ENCODE assay signal across 13 mouse cellular contexts in the genomic region with DNA sequence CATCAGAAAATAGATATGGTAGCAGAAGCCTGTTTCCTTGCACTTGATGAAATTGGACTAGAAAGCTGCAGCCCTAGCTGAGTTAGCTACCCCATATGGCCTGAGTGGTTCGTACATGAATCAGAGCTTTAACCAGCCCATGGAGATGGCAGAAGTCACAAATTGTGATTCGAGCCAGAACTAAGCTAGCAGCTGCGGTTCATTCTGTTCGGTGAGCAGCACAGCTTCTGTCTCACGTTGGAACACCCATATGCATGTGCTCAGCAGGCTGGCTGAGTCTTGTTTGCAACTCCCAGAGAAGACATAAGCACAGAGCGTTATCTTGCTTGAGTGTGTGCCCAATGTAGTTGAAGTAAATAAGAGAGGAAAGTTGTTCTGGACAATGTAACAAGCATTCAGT. TPM values are rescaled to one million over a fixed set of nuclear protein-coding genes. Genes with fewer than 3 reads are reported as not detected.
DNase-seq lines count a peak whose midpoint lies in the region.
"Had no signal": no experiment of that assay in that cellular context is flagged by ENCODE, and none has a peak within 500 bp of the region (broad histone marks: within the 10 kb centered on the region; RNA-seq: fewer than 3 reads in every experiment).

No protein-coding gene starts in this region.

- DNase-seq in heart, adult 11 months = peak; percentile 89
- DNase-seq in heart, adult 8-10 months (ENCODE audit: low spot score) = no peak
- DNase-seq in layer of hippocampus, adult 11-12 months (ENCODE audit: low spot score) = peak; percentile 88
- peak; percentile 22 to 77 for DNase-seq in left cerebral cortex, adult 9 months (ENCODE audit: low spot score in 2 of 2)
- peak; percentile 29 for DNase-seq in right cerebral cortex, postnatal 4 days
- no peak for DNase-seq in embryo, embryonic 10.5 days (ENCODE audit: low spot score)
- no peak for DNase-seq in adrenal gland, postnatal 10 days
- DNase-seq in kidney, adult 11 months = no peak
- DNase-seq: cerebellum, adult 11 months; heart, adult 2 months; kidney, adult 18-20 months; lung, adult 18-20 months; thymus, postnatal 25 days had no signal

RNA-seq across cellular contexts. Expression of a gene that starts 32.9 kb away (rescaled TPM):
- 10 to 100 TPM; 17.2 to 22.2 (median 20.3) TPM for total RNA-seq in heart, adult 8-10 months (2022)
- 10 to 100 TPM; 14.8 to 19.4 TPM for total RNA-seq in adrenal gland, postnatal 10 days (2021)

RNA-seq across cellular contexts. Expression of a gene that starts 33.0 kb away (rescaled TPM):
- 100 to 1,000 TPM; 123 to 130 (median 127) TPM for total RNA-seq in heart, adult 8-10 months (2022)
- 100 to 1,000 TPM; 272 to 290 TPM for total RNA-seq in adrenal gland, postnatal 10 days (2021)

Comparison
In these comparisons a context has a peak if more than half of its experiments do, and no peak if none do; other contexts are left out.
1. DNase-seq: peak in heart, adult 11 months (single experiment), layer of hippocampus, adult 11-12 months (single experiment), left cerebral cortex, adult 9 months (2 of 2) and right cerebral cortex, postnatal 4 days (single experiment); none in heart, adult 8-10 months (single experiment), embryo, embryonic 10.5 days (single experiment), adrenal gland, postnatal 10 days (single experiment) and kidney, adult 11 months (single experiment).